ENCODE assay signal across 10 mouse cellular contexts in genomic region chr14:54712861-54713260, GRCm38 (mm10). TPM values are rescaled to one million over a fixed set of nuclear protein-coding genes. Genes with fewer than 3 reads are reported as not detected.
DNase-seq lines count a peak whose midpoint lies in the region; ATAC-seq and TF ChIP-seq lines count a peak whose summit lies in the region.
"Had no signal": no experiment of that assay in that cellular context is flagged by ENCODE, and none has a peak within 500 bp of the region (broad histone marks: within the 10 kb centered on the region; RNA-seq: fewer than 3 reads in every experiment).

No protein-coding gene starts in this region.

- no peaks in the 10 kb centered on the region for H3K27me3 ChIP-seq in testis, adult 2 months (ENCODE audit: control insufficient read depth, insufficient read depth, low read length)
- no peaks in the 10 kb centered on the region for H3K27me3 ChIP-seq in neural tube, embryonic 15.5 days (replicated peaks)
- no peaks in the 10 kb centered on the region; the same call in 1 of the 2 replicates for H3K27me3 ChIP-seq in midbrain, embryonic 11.5 days (ENCODE audit: control insufficient read depth, insufficient read depth, low read length)
- H3K27me3 ChIP-seq in hindbrain, embryonic 13.5 days = 0 out of 2 replicates have a peak, but pooled peaks cover 3% of the 10 kb centered on the region

- ATAC-seq in neural tube, embryonic 15.5 days (ENCODE audit: low FRiP score) = no peak
- no peak for ATAC-seq in midbrain, embryonic 11.5 days (ENCODE audit: low FRiP score)
- ATAC-seq in hindbrain, embryonic 13.5 days (ENCODE audit: low FRiP score) = no peak

- DNase-seq in cerebellum, adult 9-10 months = peak; percentile 16
- DNase-seq in cerebellum, postnatal 36 days = no peak
- no peak for DNase-seq in testis, postnatal 14 days (ENCODE audit: low spot score)
- peak; percentile 27 to 40 for DNase-seq in lung, adult 18-20 months
- no peak for DNase-seq in midbrain, embryonic 11.5 days (ENCODE audit: low spot score, missing footprints)

- H3K27ac ChIP-seq in testis, adult 2 months (ENCODE audit: control insufficient read depth, insufficient read depth, low read depth, low read length) = peak overlapping the region; percentile 16; the same call in 1 of the 2 replicates
- H3K27ac ChIP-seq in neural tube, embryonic 15.5 days (replicated peaks) = no peak overlapping the region
- no peak overlapping the region for H3K27ac ChIP-seq in midbrain, embryonic 11.5 days (ENCODE audit: low read depth, low read length)
- no peak overlapping the region for H3K27ac ChIP-seq in hindbrain, embryonic 13.5 days
- H3K27ac ChIP-seq: embryonic facial prominence, embryonic 15.5 days; heart, embryonic 13.5 days had no signal

- H3K36me3 ChIP-seq in testis, adult 2 months (ENCODE audit: control insufficient read depth, insufficient read depth, low read length) = no peaks in the 10 kb centered on the region
- H3K36me3 ChIP-seq in neural tube, embryonic 15.5 days = no peaks in the 10 kb centered on the region
- H3K36me3 ChIP-seq in midbrain, embryonic 11.5 days (ENCODE audit: control insufficient read depth, insufficient read depth, low read length) = no peaks in the 10 kb centered on the region
- no peaks in the 10 kb centered on the region for H3K36me3 ChIP-seq in hindbrain, embryonic 13.5 days
- H3K36me3 ChIP-seq: embryonic facial prominence, embryonic 15.5 days; heart, embryonic 13.5 days had no signal

- H3K4me1 ChIP-seq in testis, adult 2 months (ENCODE audit: control insufficient read depth, insufficient read depth, low read length) = peaks cover 17% of the 10 kb centered on the region
- H3K4me1 ChIP-seq in neural tube, embryonic 15.5 days = peaks cover 12% of the 10 kb centered on the region
- peaks cover 3% of the 10 kb centered on the region; the same call in 1 of the 2 replicates for H3K4me1 ChIP-seq in midbrain, embryonic 11.5 days (ENCODE audit: control insufficient read depth, insufficient read depth, low read length)
- peaks cover 11% of the 10 kb centered on the region for H3K4me1 ChIP-seq in hindbrain, embryonic 13.5 days (replicated peaks)

- no peaks in the 10 kb centered on the region for H3K9me3 ChIP-seq in neural tube, embryonic 15.5 days (replicated peaks)
- H3K9me3 ChIP-seq in midbrain, embryonic 11.5 days (ENCODE audit: control insufficient read depth, low read length) = no peaks in the 10 kb centered on the region
- H3K9me3 ChIP-seq in hindbrain, embryonic 13.5 days = no peaks in the 10 kb centered on the region
- H3K9me3 ChIP-seq: embryonic facial prominence, embryonic 15.5 days; heart, embryonic 13.5 days had no signal

- no peak overlapping the region for H3K4me2 ChIP-seq in neural tube, embryonic 15.5 days
- H3K4me2 ChIP-seq in midbrain, embryonic 11.5 days = no peak overlapping the region
- no peak overlapping the region for H3K4me2 ChIP-seq in hindbrain, embryonic 13.5 days
- H3K4me2 ChIP-seq: embryonic facial prominence, embryonic 15.5 days; heart, embryonic 13.5 days had no signal

- TF ChIP-seq POLR2A in testis, adult 2 months (IDR thresholded peaks at IDR 0.05; ENCODE audit: control insufficient read depth, low read depth, low read length) = no peak

- H3K9ac ChIP-seq in neural tube, embryonic 15.5 days (replicated peaks) = no peak overlapping the region
- no peak overlapping the region for H3K9ac ChIP-seq in midbrain, embryonic 11.5 days (ENCODE audit: low read length)
- no peak overlapping the region for H3K9ac ChIP-seq in hindbrain, embryonic 13.5 days
- H3K9ac ChIP-seq: embryonic facial prominence, embryonic 15.5 days; heart, embryonic 13.5 days had no signal

- TF ChIP-seq CTCF in testis, adult 2 months (IDR thresholded peaks at IDR 0.05; ENCODE audit: control insufficient read depth, insufficient read depth, insufficient replicate concordance, low read depth, low read length) = no peak

- 79% methylated on average over 8 of the region's 8 CpGs for WGBS in neural tube, embryonic 15.5 days
- 74% methylated on average over 8 of the region's 8 CpGs for WGBS in midbrain, embryonic 11.5 days
- 80% methylated on average over 8 of the region's 8 CpGs for WGBS in hindbrain, embryonic 13.5 days

- H3K4me3 ChIP-seq in testis, adult 2 months (ENCODE audit: control insufficient read depth, low read depth, low read length) = no peak overlapping the region
- no peak overlapping the region for H3K4me3 ChIP-seq in neural tube, embryonic 15.5 days (replicated peaks)
- H3K4me3 ChIP-seq in midbrain, embryonic 11.5 days (ENCODE audit: low read depth, low read length) = no peak overlapping the region
- no peak overlapping the region for H3K4me3 ChIP-seq in hindbrain, embryonic 13.5 days
- H3K4me3 ChIP-seq: embryonic facial prominence, embryonic 15.5 days; heart, embryonic 13.5 days had no signal

RNA-seq across cellular contexts. Expression of gene Cebpe, which starts 0.9 kb away (rescaled TPM):
- polyA plus RNA-seq in testis, adult 2 months (2012; rRNA removed) = 0.22 and 0.32 TPM in 2 replicates
- 0.12 and 0.29 TPM in 2 replicates for polyA plus RNA-seq in neural tube, embryonic 15.5 days (2015; fragmentation: Nextera tagmentation; extraction: Ambion mirVana)
- polyA plus RNA-seq in midbrain, embryonic 11.5 days (2014; fragmentation: Nextera tagmentation; extraction: Ambion mirVana) = 0.12 TPM in 1 of 2 replicates, not detected in the other
- polyA plus RNA-seq in hindbrain, embryonic 13.5 days (2015; fragmentation: Nextera tagmentation; extraction: Ambion mirVana) = not detected in 2 replicates
- polyA plus RNA-seq: embryonic facial prominence, embryonic 15.5 days; heart, embryonic 13.5 days had no signal

RNA-seq across cellular contexts. Expression of gene Gm29776, which starts 14.2 kb away (rescaled TPM):
- polyA plus RNA-seq in testis, adult 2 months (2012; rRNA removed) = 0.22 and 0.32 TPM in 2 replicates
- polyA plus RNA-seq in neural tube, embryonic 15.5 days (2015; fragmentation: Nextera tagmentation; extraction: Ambion mirVana) = 0.18 and 0.19 TPM in 2 replicates
- 0.11 and 0.22 TPM in 2 replicates for polyA plus RNA-seq in midbrain, embryonic 11.5 days (2014; fragmentation: Nextera tagmentation; extraction: Ambion mirVana)
- polyA plus RNA-seq in hindbrain, embryonic 13.5 days (2015; fragmentation: Nextera tagmentation; extraction: Ambion mirVana) = 0.18 and 0.34 TPM in 2 replicates

RNA-seq across cellular contexts. Expression of gene Acin1, which starts 26.1 kb away (rescaled TPM):
- polyA plus RNA-seq in testis, adult 2 months (2012; rRNA removed) = 117 and 121 TPM in 2 replicates
- 113 and 115 TPM in 2 replicates for polyA plus RNA-seq in neural tube, embryonic 15.5 days (2015; fragmentation: Nextera tagmentation; extraction: Ambion mirVana)
- polyA plus RNA-seq in midbrain, embryonic 11.5 days (2014; fragmentation: Nextera tagmentation; extraction: Ambion mirVana) = 139 and 145 TPM in 2 replicates
- 155 and 169 TPM in 2 replicates for polyA plus RNA-seq in hindbrain, embryonic 13.5 days (2015; fragmentation: Nextera tagmentation; extraction: Ambion mirVana)

RNA-seq across cellular contexts. Expression of gene 1700123O20Rik, which starts 26.8 kb away (rescaled TPM):
- polyA plus RNA-seq in testis, adult 2 months (2012; rRNA removed) = 38.6 and 47.0 TPM in 2 replicates
- polyA plus RNA-seq in neural tube, embryonic 15.5 days (2015; fragmentation: Nextera tagmentation; extraction: Ambion mirVana) = 72.2 and 72.3 TPM in 2 replicates
- 95.7 and 96.7 TPM in 2 replicates for polyA plus RNA-seq in midbrain, embryonic 11.5 days (2014; fragmentation: Nextera tagmentation; extraction: Ambion mirVana)
- 78.0 and 79.0 TPM in 2 replicates for polyA plus RNA-seq in hindbrain, embryonic 13.5 days (2015; fragmentation: Nextera tagmentation; extraction: Ambion mirVana)

Comparison
In these comparisons a context has a peak if more than half of its experiments do, and no peak if none do; other contexts are left out.
1. DNase-seq: peak in cerebellum, adult 9-10 months (single experiment) and lung, adult 18-20 months (2 of 2); none in cerebellum, postnatal 36 days (0 of 2), testis, postnatal 14 days (single experiment) and midbrain, embryonic 11.5 days (single experiment).